Mouse (Mus musculus) splenic B cell, adult 2 months (primary cell): ENCODE results near the gene Col23a1.
A peak's percentile ranks its signal among the peaks of the same experiment; 100 is the strongest.

ENCODE experiments used
- DNase-seq: peaks from one replicate; pipeline ENCODE4 v3.0.0-alpha.2; 2011; ENCODE audit warnings: low read depth, low spot score
- H3K27me3 ChIP-seq: 2 replicates; pipeline ENCODE4 v1.6.1; 2012; ENCODE audit warnings: mild to moderate bottlenecking, low read length, moderate library complexity, mixed read lengths; ENCODE audit not compliant: control insufficient read depth, poor library complexity, insufficient read depth, severe bottlenecking
- H3K36me3 ChIP-seq: 2 replicates; pipeline ENCODE4 v1.6.1; 2012; ENCODE audit warnings: mild to moderate bottlenecking, low read length, moderate library complexity, mixed read lengths; ENCODE audit not compliant: control insufficient read depth, poor library complexity, insufficient read depth, severe bottlenecking

The Col23a1 gene

GRCm38 (mm10) chr11:51451281-51451680 lies 161.6 kb downstream of the Col23a1 start:
- DNase-seq = no peak
- Histone ChIP-seq H3K27me3 (no peaks in the 10 kb centered on the region), H3K36me3 (no peaks in the 10 kb centered on the region)

- Histone ChIP-seq H3K36me3 (no peaks in the 10 kb centered on the region), H3K27me3 (no peaks in the 10 kb centered on the region)
- DNase-seq = no peak
These were observed 162.2 kb downstream of the Col23a1 start for GRCm38 (mm10) chr11:51451925-51452324.

GRCm38 (mm10) chr11:51453742-51454141 lies 164.0 kb downstream of the Col23a1 start:
- H3K27me3 ChIP-seq = no peaks in the 10 kb centered on the region
- DNase-seq = no peak
- no peaks in the 10 kb centered on the region for H3K36me3 ChIP-seq

GRCm38 (mm10) chr11:51455501-51455900 lies 165.8 kb downstream of the Col23a1 start:
- no peaks in the 10 kb centered on the region for H3K36me3 ChIP-seq
- peak; percentile 8 for DNase-seq
- H3K27me3 ChIP-seq = no peaks in the 10 kb centered on the region

- no peak for DNase-seq
- no peaks in the 10 kb centered on the region for H3K36me3 ChIP-seq
- H3K27me3 ChIP-seq = no peaks in the 10 kb centered on the region
These were observed 167.9 kb downstream of the Col23a1 start for GRCm38 (mm10) chr11:51457624-51458023.

- H3K27me3 ChIP-seq = no peaks in the 10 kb centered on the region
- DNase-seq = no peak
- H3K36me3 ChIP-seq = no peaks in the 10 kb centered on the region
These were observed 168.9 kb downstream of the Col23a1 start for GRCm38 (mm10) chr11:51458649-51459048.

- Histone ChIP-seq H3K36me3 (no peaks in the 10 kb centered on the region), H3K27me3 (no peaks in the 10 kb centered on the region)
- no peak for DNase-seq
These were observed 169.9 kb downstream of the Col23a1 start for GRCm38 (mm10) chr11:51459569-51460043.

- DNase-seq = no peak
- Histone ChIP-seq H3K27me3 (no peaks in the 10 kb centered on the region), H3K36me3 (no peaks in the 10 kb centered on the region)
These were observed 179.0 kb downstream of the Col23a1 start for GRCm38 (mm10) chr11:51468737-51469136.

- no peaks in the 10 kb centered on the region for H3K27me3 ChIP-seq
- no peaks in the 10 kb centered on the region for H3K36me3 ChIP-seq
- no peak for DNase-seq
These were observed 179.7 kb downstream of the Col23a1 start for GRCm38 (mm10) chr11:51469341-51469831.

GRCm38 (mm10) chr11:51470383-51471144 lies 180.8 kb downstream of the Col23a1 start:
- H3K36me3 ChIP-seq = no peaks in the 10 kb centered on the region
- no peak for DNase-seq
- H3K27me3 ChIP-seq = no peaks in the 10 kb centered on the region

GRCm38 (mm10) chr11:51473686-51474085 lies 184.0 kb downstream of the Col23a1 start:
- Histone ChIP-seq H3K27me3 (no peaks in the 10 kb centered on the region), H3K36me3 (no peaks in the 10 kb centered on the region)
- DNase-seq = no peak

GRCm38 (mm10) chr11:51476543-51476942 lies 186.8 kb downstream of the Col23a1 start:
- Histone ChIP-seq H3K27me3 (no peaks in the 10 kb centered on the region), H3K36me3 (no peaks in the 10 kb centered on the region)
- no peak for DNase-seq

GRCm38 (mm10) chr11:51477571-51477970 lies 187.9 kb downstream of the Col23a1 start:
- DNase-seq = no peak
- no peaks in the 10 kb centered on the region for H3K27me3 ChIP-seq
- no peaks in the 10 kb centered on the region for H3K36me3 ChIP-seq

- Histone ChIP-seq H3K27me3 (no peaks in the 10 kb centered on the region), H3K36me3 (no peaks in the 10 kb centered on the region)
- DNase-seq = no peak
These were observed 192.5 kb downstream of the Col23a1 start for GRCm38 (mm10) chr11:51482251-51482650.

- no peak for DNase-seq
These were observed 195.4 kb downstream of the Col23a1 start for GRCm38 (mm10) chr11:51485051-51485521.

More at GRCm38 (mm10) chr11:51485051-51485521, 195.4 kb downstream of the Col23a1 start:
- H3K36me3 ChIP-seq = no peaks in the 10 kb centered on the region
- H3K27me3 ChIP-seq = no peaks in the 10 kb centered on the region
